Mouse (Mus musculus) leukemia stem cell, adult 10-12 weeks (primary cell): ENCODE results near the gene Mkrn1. TPM values are rescaled to one million over a fixed set of nuclear protein-coding genes. Genes with fewer than 3 reads are reported as not detected.

Experiments
- polyA plus RNA-seq: library from polyadenylated mRNA; stranded (reverse); fragments of >175 nt; gene quantifications from 2 replicates; pipeline ENCODE4 v1.2.3, GENCODE M21; 2012; ENCODE audit warnings: low replicate concordance

The Mkrn1 gene
- polyA plus RNA-seq = 171 and 247 TPM in 2 replicates

GRCm38 (mm10) chr6:39419851-39420721 is at the start of gene Mkrn1:
Gene Mkrn1 (minus strand): TSS chr6:39420462.

GRCm38 (mm10) chr6:39381125-39381880 is 39.0 kb downstream of the Mkrn1 start, which contains the start of gene Rab19:
Gene Rab19 (plus strand): TSS chr6:39381175.

GRCm38 (mm10) chr6:39377311-39377827 is 42.9 kb downstream of the Mkrn1 start, which contains the start of gene Slc37a3:
Gene Slc37a3 (minus strand): TSS chr6:39377675.

Other genes with a start within 250 kb of the Mkrn1 start
- 0.84 and 4.1 TPM in 2 replicates for gene Kdm7a, start 213.7 kb downstream of the Mkrn1 start, polyA plus RNA-seq
- gene Slc37a3, start 42.8 kb downstream of the Mkrn1 start, polyA plus RNA-seq = 4.0 and 4.7 TPM in 2 replicates
- 0.18 and 0.83 TPM in 2 replicates for gene Rab19, start 39.3 kb downstream of the Mkrn1 start, polyA plus RNA-seq
- gene Dennd2a, start 137.4 kb upstream of the Mkrn1 start, polyA plus RNA-seq = 0.70 and 1.0 TPM in 2 replicates
- 17.2 and 21.6 TPM in 2 replicates for gene Adck2, start 153.4 kb upstream of the Mkrn1 start, polyA plus RNA-seq
- gene Gm42420, start 165.3 kb upstream of the Mkrn1 start, polyA plus RNA-seq = not detected in 2 replicates
- 285 and 367 TPM in 2 replicates for gene Ndufb2, start 172.1 kb upstream of the Mkrn1 start, polyA plus RNA-seq